Mouse (Mus musculus): ENCODE measurements around the gene Hcn3. TPM values are rescaled to one million over a fixed set of nuclear protein-coding genes. Genes with fewer than 3 reads are reported as not detected.
A peak's percentile ranks its signal among the peaks of the same experiment; 100 is the strongest.

Hcn3 gene
- polyA plus RNA-seq (2016; fragmentation: Nextera tagmentation; extraction: Ambion mirVana): 11.2 and 15.1 TPM in 2 replicates

DNA sequence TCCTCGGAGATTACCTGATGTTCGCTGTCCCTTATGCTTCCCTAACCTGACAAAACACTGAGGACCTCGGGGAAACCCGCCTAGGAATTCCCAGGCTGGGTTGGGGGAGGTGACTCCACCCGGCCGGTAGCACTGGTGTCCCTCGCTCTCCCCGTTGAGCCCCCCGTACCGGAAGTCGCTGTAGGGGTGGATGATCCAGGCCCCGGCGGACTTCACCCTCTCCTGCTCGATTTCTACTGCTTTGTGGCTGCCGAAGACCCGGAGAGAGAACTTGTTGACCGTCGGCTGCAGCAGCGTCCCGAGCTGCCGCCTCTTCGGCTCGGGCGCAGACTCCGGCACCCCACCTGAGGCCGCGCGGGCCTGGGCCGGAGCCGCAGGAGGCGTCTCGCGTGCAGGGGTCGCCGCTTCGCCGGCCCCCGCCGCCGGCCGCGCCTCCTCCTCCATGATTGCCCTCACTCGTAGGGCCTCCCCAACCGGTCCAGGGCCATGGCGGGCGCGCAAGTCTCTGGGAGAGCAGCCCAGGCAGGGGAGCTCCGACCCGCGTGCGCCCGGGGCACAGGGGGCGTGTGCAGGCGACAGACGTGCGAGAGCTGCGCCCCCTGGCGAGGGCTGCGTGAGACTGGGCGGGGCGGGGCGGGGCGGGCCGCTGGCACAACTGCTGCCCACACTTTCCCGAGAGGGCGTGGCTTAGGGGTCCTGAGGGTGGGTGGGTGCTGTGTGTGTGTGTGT is at the start of gene Hcn3:
Hcn3 (minus strand) TSS at position 581 of the 729 bp plus-strand sequence.
- peak within 1 kb of the TSS; percentile 90 for H3K4me2 ChIP-seq
- peak within 1 kb of the TSS; percentile 73 for H3K4me3 ChIP-seq (replicated peaks)
- H3K27me3 ChIP-seq: peaks cover 6% of the 10 kb centered on the region; the same call in 1 of the 2 replicates
- H3K36me3 ChIP-seq (replicated peaks): no peaks in the 10 kb centered on the region
- peaks cover 30% of the 10 kb centered on the region for H3K4me1 ChIP-seq
- peak within 1 kb of the TSS; percentile 68 for H3K9ac ChIP-seq
- no peaks in the 10 kb centered on the region for H3K9me3 ChIP-seq
- under 1% methylated on average over 63 of the region's 66 CpGs for WGBS
- ATAC-seq (ENCODE audit: low FRiP score): peak; percentile 78
- 0 out of 2 replicates have a peak within 1 kb of the TSS, but pooled peaks have one; percentile 27 for H3K27ac ChIP-seq

DNA sequence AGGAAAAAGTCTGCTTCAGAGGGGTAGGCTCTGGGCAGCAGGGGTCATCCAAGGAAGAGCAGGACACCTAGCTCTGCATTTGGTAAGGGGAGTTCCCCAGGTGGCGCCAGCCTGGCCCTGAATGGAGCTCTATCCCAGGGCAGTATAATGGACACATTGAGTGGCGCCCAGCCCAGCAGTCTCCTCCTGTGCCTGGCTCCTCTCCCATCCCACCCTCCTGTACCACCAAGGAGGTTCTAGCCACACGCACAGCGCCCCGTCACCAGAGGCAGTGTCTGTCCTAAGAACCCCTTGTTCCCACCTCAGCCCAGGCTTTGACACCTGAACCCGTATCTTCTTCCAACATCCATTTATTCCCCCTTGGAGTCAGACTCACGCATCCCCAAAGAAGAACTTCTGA is 49.7 kb upstream of the Hcn3 start:
- no peaks in the 10 kb centered on the region for H3K27me3 ChIP-seq
- no peak overlapping the region for H3K4me2 ChIP-seq
- no peak for ATAC-seq (ENCODE audit: low FRiP score)
- no peak overlapping the region for H3K9ac ChIP-seq
- 91% methylated on average over 7 of the region's 7 CpGs for WGBS
- no peak overlapping the region for H3K4me3 ChIP-seq (replicated peaks)
- no peak overlapping the region for H3K27ac ChIP-seq
- H3K4me1 ChIP-seq: peaks cover 16% of the 10 kb centered on the region
- peaks cover 60% of the 10 kb centered on the region for H3K36me3 ChIP-seq (replicated peaks)
- H3K9me3 ChIP-seq: no peaks in the 10 kb centered on the region

DNA sequence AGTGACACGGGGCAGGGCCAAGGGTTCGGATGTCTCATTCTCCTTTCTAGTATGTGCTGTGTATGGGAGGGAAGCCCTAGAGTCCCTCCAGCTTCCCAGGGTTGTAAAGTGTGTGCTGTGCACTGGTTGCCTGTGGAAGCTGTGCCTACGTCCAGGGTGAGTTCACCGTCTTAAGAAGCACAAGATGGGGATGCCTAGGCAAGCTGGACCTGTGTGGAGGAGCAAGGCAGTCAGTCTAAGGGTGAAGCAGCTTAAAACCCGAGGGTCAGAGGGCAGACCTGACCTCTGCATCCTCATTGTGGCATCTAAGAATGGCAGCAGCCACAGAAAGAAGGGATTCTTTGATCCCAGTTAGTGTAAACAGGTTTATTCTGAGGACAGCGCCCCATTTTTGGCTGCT is 48.7 kb upstream of the Hcn3 start:
- H3K9me3 ChIP-seq: no peaks in the 10 kb centered on the region
- H3K27me3 ChIP-seq: no peaks in the 10 kb centered on the region
- H3K4me1 ChIP-seq: peaks cover 11% of the 10 kb centered on the region
- no peak overlapping the region for H3K9ac ChIP-seq
- 88% methylated on average over 6 of the region's 6 CpGs for WGBS
- no peak overlapping the region for H3K4me2 ChIP-seq
- no peak for ATAC-seq (ENCODE audit: low FRiP score)
- H3K4me3 ChIP-seq (replicated peaks): no peak overlapping the region
- peaks cover 64% of the 10 kb centered on the region for H3K36me3 ChIP-seq (replicated peaks)
- no peak overlapping the region for H3K27ac ChIP-seq

DNA sequence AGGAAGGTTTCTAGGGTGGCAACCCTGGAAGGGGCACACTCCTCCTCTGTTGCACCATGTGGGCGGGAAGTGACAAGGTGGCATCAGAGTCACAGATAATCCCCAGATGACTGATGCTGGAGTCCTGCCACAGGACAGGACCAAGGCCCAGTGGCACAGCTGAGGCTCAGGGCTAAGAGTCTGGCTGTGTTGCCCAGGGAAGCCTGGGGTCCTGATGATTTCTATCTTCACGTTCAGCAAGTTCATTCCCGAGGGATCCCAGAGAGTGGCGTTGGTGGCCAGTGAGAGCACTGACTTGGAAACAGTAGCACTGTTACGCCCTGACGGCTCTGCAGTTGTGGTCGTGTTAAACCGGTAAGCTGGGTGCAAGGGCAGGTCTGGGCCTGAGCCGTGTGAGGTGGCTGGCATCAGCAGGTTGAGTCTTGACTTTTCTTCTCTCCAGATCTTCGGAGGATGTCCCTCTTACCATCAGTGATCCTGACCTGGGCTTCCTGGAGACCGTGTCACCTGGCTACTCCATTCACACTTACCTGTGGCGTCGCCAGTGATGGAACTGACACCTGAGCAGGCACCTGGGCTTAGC is 48.2 kb upstream of the Hcn3 start:
- Histone ChIP-seq H3K9ac (no peak overlapping the region), H3K4me2 (no peak overlapping the region), H3K27me3 (no peaks in the 10 kb centered on the region), H3K36me3 (replicated peaks) (peaks cover 64% of the 10 kb centered on the region), H3K4me3 (replicated peaks) (no peak overlapping the region), H3K9me3 (no peaks in the 10 kb centered on the region), H3K27ac (no peak overlapping the region), H3K4me1 (peaks cover 13% of the 10 kb centered on the region)
- ATAC-seq (ENCODE audit: low FRiP score): no peak
- 93% methylated on average over 13 of the region's 13 CpGs for WGBS

GRCm38 (mm10) chr3:89206695-89207094 is 46.7 kb upstream of the Hcn3 start:
- H3K9ac ChIP-seq: no peak overlapping the region

DNA sequence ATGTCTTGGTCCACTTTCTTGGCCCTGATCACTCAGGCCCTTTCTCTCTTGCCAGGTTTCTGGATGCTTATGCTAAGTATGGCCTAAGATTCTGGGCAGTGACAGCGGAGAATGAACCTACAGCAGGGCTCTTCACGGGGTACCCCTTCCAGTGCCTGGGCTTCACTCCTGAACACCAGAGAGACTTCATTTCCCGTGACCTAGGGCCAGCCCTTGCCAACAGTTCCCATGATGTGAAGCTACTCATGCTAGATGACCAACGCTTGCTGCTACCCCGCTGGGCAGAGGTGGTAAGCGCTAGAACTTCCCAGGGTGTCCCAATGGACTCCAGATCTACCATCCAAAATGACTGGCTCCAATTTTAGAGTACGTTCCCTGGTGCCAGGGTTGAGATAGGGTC is 46.1 kb upstream of the Hcn3 start:
- WGBS: 89% methylated on average over 7 of the region's 7 CpGs
- Histone ChIP-seq H3K4me2 (no peak overlapping the region), H3K4me1 (peaks cover 6% of the 10 kb centered on the region), H3K9ac (no peak overlapping the region), H3K9me3 (no peaks in the 10 kb centered on the region), H3K4me3 (replicated peaks) (no peak overlapping the region), H3K27me3 (no peaks in the 10 kb centered on the region), H3K36me3 (replicated peaks) (peaks cover 64% of the 10 kb centered on the region), H3K27ac (no peak overlapping the region)
- ATAC-seq (ENCODE audit: low FRiP score): no peak

More at GRCm38 (mm10) chr3:89206695-89207094, 46.7 kb upstream of the Hcn3 start:
- H3K27me3 ChIP-seq: no peaks in the 10 kb centered on the region
- no peak overlapping the region for H3K4me3 ChIP-seq (replicated peaks)
- H3K27ac ChIP-seq: no peak overlapping the region
- H3K4me2 ChIP-seq: no peak overlapping the region
- H3K36me3 ChIP-seq (replicated peaks): peaks cover 64% of the 10 kb centered on the region
- 90% methylated on average over 2 of the region's 2 CpGs for WGBS
- no peaks in the 10 kb centered on the region for H3K9me3 ChIP-seq
- no peak for ATAC-seq (ENCODE audit: low FRiP score)
- peaks cover 6% of the 10 kb centered on the region for H3K4me1 ChIP-seq

DNA sequence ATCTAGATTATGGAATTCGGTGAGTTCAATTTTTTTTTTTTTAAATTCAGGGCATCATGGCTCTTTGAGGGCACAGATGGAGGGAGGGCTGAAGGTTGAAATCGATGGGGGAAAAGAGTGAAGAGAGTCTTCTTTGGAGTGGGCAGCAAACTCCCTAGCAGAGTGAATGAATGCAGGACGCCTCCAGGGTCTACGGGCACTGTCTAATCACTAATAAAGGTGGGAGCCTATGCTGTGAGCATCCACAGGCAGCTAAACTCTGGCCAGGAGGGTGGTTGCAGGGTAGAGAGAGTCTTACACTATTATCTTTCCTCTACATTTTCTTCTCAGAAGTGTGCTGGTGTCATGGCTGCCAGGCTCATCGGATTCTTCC is 43.1 kb upstream of the Hcn3 start:
- ATAC-seq (ENCODE audit: low FRiP score): peak; percentile 53; the same call in 1 of the 2 replicates
- H3K9ac ChIP-seq: peak overlapping the region; percentile 61
- H3K4me2 ChIP-seq: peak overlapping the region; percentile 68
- H3K36me3 ChIP-seq (replicated peaks): peaks cover 37% of the 10 kb centered on the region
- no peaks in the 10 kb centered on the region for H3K27me3 ChIP-seq
- 42% methylated on average over 5 of the region's 5 CpGs for WGBS
- peaks cover 6% of the 10 kb centered on the region for H3K4me1 ChIP-seq
- peak overlapping the region; percentile 58 for H3K4me3 ChIP-seq (replicated peaks)
- H3K27ac ChIP-seq: no peak overlapping the region
- H3K9me3 ChIP-seq: no peaks in the 10 kb centered on the region

- peak within 1 kb of the TSS; percentile 68 for H3K4me2 ChIP-seq
- no peaks in the 10 kb centered on the region for H3K9me3 ChIP-seq
- peak; percentile 92 for ATAC-seq (ENCODE audit: low FRiP score)
- H3K4me1 ChIP-seq: peaks cover 6% of the 10 kb centered on the region
- H3K27me3 ChIP-seq: no peaks in the 10 kb centered on the region
- H3K9ac ChIP-seq: peak within 1 kb of the TSS; percentile 61
- peak within 1 kb of the TSS; percentile 58 for H3K4me3 ChIP-seq (replicated peaks)
- H3K36me3 ChIP-seq (replicated peaks): peaks cover 31% of the 10 kb centered on the region
- no peak within 1 kb of the TSS for H3K27ac ChIP-seq
- WGBS: 28% methylated on average over 13 of the region's 13 CpGs
Observed at GRCm38 (mm10) chr3:89202253-89203141, 42.5 kb upstream of the Hcn3 start, which contains the start of gene Gba. TSS of gene Gba (plus strand) at chr3:89202928.

DNA sequence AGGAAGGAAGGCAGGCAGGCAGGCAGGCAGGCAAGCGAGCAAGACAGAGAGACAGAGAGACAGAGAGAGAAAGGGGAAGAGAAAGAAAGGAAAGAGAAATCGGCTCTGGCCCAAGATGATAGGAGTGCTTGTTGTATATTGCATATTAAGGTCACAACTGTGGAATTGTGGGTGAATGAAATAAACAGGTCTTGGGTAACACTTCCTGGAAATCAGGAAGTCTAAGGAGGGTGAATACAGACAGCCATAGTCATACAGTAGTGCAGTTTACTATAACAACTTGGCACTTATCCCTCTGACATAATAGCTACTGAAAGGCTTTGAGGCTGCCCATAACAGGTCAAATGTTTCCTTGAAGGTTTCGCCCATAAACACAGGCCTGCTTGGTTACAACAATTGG is 39.8 kb upstream of the Hcn3 start:
- no peak for ATAC-seq (ENCODE audit: low FRiP score)
- no peaks in the 10 kb centered on the region for H3K27me3 ChIP-seq
- WGBS: 87% methylated on average over 3 of the region's 3 CpGs
- H3K4me2 ChIP-seq: no peak overlapping the region
- H3K36me3 ChIP-seq (replicated peaks): 0 out of 2 replicates have a peak, but pooled peaks cover 5% of the 10 kb centered on the region
- no peaks in the 10 kb centered on the region for H3K9me3 ChIP-seq
- H3K4me3 ChIP-seq (replicated peaks): no peak overlapping the region
- no peak overlapping the region for H3K27ac ChIP-seq
- H3K9ac ChIP-seq: no peak overlapping the region
- H3K4me1 ChIP-seq: peaks cover 20% of the 10 kb centered on the region

GRCm38 (mm10) chr3:89195979-89196877 is 36.2 kb upstream of the Hcn3 start:
- ATAC-seq (ENCODE audit: low FRiP score): peak; percentile 94
- 6% methylated on average over 33 of the region's 33 CpGs for WGBS
- Histone ChIP-seq H3K9me3 (no peaks in the 10 kb centered on the region), H3K9ac (peak overlapping the region; percentile 41), H3K27me3 (no peaks in the 10 kb centered on the region), H3K36me3 (replicated peaks) (no peaks in the 10 kb centered on the region), H3K4me3 (replicated peaks) (peak overlapping the region; percentile 29), H3K27ac (peak overlapping the region; percentile 77), H3K4me1 (peaks cover 14% of the 10 kb centered on the region), H3K4me2 (peak overlapping the region; percentile 50)

DNA sequence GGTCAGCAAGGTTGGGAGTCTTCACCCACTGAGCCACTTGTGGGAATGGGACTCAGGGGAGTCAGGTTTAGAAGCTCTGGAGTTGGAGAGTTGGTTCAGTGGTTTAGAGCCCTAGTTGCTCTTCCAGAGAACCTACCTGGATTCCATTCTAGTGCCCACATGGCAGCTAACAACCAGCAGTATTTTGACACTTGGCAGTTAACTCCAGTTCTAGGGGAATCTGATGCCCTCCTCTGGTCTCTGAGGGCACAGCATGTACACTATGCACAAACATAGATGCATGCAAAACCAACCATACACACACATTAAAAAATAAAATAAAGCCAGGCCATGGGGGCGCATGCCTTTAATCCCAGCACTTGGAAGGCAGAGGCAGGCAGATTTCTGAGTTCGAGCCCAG is 33.9 kb upstream of the Hcn3 start:
- no peak overlapping the region for H3K27ac ChIP-seq
- H3K9me3 ChIP-seq: no peaks in the 10 kb centered on the region
- no peak overlapping the region for H3K4me3 ChIP-seq (replicated peaks)
- H3K4me2 ChIP-seq: no peak overlapping the region
- ATAC-seq (ENCODE audit: low FRiP score): no peak
- H3K9ac ChIP-seq: no peak overlapping the region
- H3K4me1 ChIP-seq: peaks cover 14% of the 10 kb centered on the region
- H3K36me3 ChIP-seq (replicated peaks): peaks cover 1% of the 10 kb centered on the region; the same call in 1 of the 2 replicates
- no peaks in the 10 kb centered on the region for H3K27me3 ChIP-seq
- 91% methylated on average over 2 of the region's 2 CpGs for WGBS
